Mouse (Mus musculus) limb, embryonic 10.5 days (tissue): Measurements from ENCODE around the gene Sdhc. TPM values are rescaled to one million over a fixed set of nuclear protein-coding genes. Genes with fewer than 3 reads are reported as not detected.
"Not testable (repeated sequence)": the region's sequence is repeated elsewhere in the genome, so short reads cannot be mapped to it uniquely, and the experiment has no call there.

ENCODE experiments used
- DNase-seq: peaks from one replicate; pipeline ENCODE4 v3.0.0-alpha.2; 2017; ENCODE audit warnings: low spot score
- H3K27ac ChIP-seq: fragments of 300-500 bp; sonication (generic); 2 replicates; pipeline ENCODE4 v1.5.1; 2016; ENCODE audit warnings: mild to moderate bottlenecking
- H3K27me3 ChIP-seq: fragments of 300-500 bp; sonication (generic); 2 replicates; pipeline ENCODE4 v1.6.1; 2016; ENCODE audit warnings: low read depth, mild to moderate bottlenecking; ENCODE audit not compliant: poor library complexity, severe bottlenecking
- H3K36me3 ChIP-seq: fragments of 300-500 bp; sonication (generic); 2 replicates; pipeline ENCODE4 v1.6.1; 2016; ENCODE audit warnings: mild to moderate bottlenecking, moderate library complexity
- H3K4me1 ChIP-seq: fragments of 300-500 bp; sonication (generic); 2 replicates; pipeline ENCODE4 v1.6.1; 2016
- H3K4me3 ChIP-seq: fragments of 300-500 bp; sonication (generic); 2 replicates; pipeline ENCODE4 v1.5.1; 2016; ENCODE audit warnings: mild to moderate bottlenecking, moderate library complexity
- H3K9me3 ChIP-seq: fragments of 300-500 bp; sonication (generic); replicated peaks from 2 replicates; pipeline ENCODE4 v1.6.1; 2016; ENCODE audit warnings: mild to moderate bottlenecking
- WGBS: fragments of 180-500 bp; shearing (Covaris S2); methylation state at CpG from one replicate; pipeline ENCODE4 v1.1.7; 2016; 5-methylcytosine and 5-hydroxymethylcytosine counted together
- microRNA-seq: library from miRNA; unstranded; fragments of <30 nt; microRNA quantifications from one replicate; pipeline ENCODE4, GENCODE M21; 2017
- polyA plus RNA-seq: library from polyadenylated mRNA; unstranded; fragments of >200 nt; fragmentation: Nextera tagmentation; extraction: Ambion mirVana; gene quantifications from 2 replicates; pipeline ENCODE4 v1.2.1, GENCODE M21; 2016

Gene Sdhc
- polyA plus RNA-seq, 1 experiment from 2014 or later = 257 TPM

DNA sequence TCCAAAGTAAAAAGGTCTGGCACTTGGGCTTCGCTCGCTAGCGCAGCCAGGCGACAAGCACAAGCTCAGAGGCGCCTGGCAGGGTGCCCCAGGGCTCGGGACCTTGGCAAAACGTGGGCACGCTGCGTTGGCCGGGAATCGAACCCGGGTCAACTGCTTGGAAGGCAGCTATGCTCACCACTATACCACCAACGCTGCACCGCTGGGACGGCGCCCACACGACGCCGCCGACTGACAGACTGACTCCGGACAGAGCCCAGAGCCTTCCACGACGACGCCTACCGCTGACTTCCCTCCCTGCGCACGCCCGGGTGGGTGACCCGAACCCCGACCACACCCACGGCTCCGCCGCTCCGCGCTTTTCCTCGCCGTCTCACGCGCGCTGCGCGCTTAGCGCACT lies 70.6 kb downstream of the Sdhc start:
- DNase-seq = not testable (repeated sequence)
- no CpG with 5 or more reads among the region's 43 CpGs for WGBS

DNA sequence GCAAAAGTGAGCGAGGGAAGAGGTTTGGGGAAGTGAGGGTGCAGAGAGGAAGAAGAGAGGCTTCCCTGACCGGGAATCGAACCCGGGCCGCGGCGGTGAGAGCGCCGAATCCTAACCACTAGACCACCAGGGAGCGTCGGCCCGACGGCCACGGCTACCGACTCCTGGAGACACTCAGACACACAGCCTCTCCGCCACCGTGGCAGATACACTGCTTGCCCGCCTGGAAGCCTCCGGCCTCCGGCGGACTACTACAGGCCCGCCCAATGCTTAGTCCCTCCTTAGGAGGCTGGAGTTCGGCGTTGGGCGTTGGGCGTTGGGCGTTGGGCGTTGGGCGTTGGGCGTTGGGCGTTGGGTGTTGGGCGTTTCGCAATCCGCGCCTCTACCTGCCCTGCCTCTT lies 71.1 kb downstream of the Sdhc start:
- not testable (repeated sequence) for H3K9me3 ChIP-seq, H3K36me3 ChIP-seq, H3K27ac ChIP-seq, H3K4me1 ChIP-seq, H3K4me3 ChIP-seq, DNase-seq
- 0% methylated on average over 1 of the region's 35 CpGs for WGBS
- H3K27me3 ChIP-seq = peaks cover 41% of the 10 kb centered on the region

More for the DNA sequence above, 70.6 kb downstream of the Sdhc start:
- H3K4me1 ChIP-seq, H3K36me3 ChIP-seq, H3K9me3 ChIP-seq, H3K27ac ChIP-seq, H3K4me3 ChIP-seq: not testable (repeated sequence)
- H3K27me3 ChIP-seq = peaks cover 43% of the 10 kb centered on the region

DNA sequence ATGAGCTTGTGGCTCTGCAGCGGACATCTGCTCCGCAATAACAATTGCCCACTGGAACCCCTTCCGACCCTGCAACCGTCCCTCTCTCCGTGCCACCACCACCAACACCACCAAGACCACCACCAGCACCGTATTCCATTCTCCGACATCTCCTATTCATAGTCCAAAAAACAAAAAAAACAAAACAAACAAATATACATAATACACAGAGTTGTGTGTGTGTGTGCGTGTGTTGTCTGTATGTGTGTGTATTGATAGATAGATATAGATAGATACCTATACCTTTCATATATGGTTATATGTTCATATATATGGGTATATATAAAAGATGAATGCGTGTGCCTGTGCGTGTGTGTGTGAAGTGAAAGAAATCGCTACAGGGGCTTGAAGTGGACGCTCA lies 72.0 kb downstream of the Sdhc start:
- DNase-seq, H3K36me3 ChIP-seq, H3K27ac ChIP-seq, H3K4me3 ChIP-seq, H3K9me3 ChIP-seq, H3K4me1 ChIP-seq: not testable (repeated sequence)
- 28% methylated on average over 12 of the region's 12 CpGs for WGBS
- H3K27me3 ChIP-seq = peaks cover 49% of the 10 kb centered on the region

DNA sequence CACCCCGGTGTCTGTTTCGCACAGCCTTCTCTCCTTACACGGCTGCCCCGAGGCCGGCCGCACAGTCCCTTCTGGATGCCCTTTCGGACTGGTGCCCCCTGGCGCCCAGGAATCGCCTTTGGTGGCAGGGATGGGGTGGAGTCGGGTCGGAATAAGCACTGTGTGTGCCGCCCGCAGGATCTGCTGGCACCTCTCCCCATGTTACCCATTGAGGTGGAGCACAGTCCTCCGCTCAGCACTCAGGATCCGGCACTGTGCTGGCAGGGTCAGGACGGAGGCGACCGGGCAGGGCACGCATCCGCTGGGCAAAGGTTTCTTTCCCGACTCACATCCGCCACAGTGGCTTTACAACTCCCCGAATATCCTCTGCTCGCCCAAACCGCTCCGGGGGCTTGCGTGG lies 72.4 kb downstream of the Sdhc start:
- Histone ChIP-seq H3K4me3 (peak overlapping the region; percentile 18; the same call in 1 of the 2 replicates), H3K27me3 (peaks cover 49% of the 10 kb centered on the region)
- H3K4me1 ChIP-seq, DNase-seq, H3K36me3 ChIP-seq, H3K9me3 ChIP-seq, H3K27ac ChIP-seq: not testable (repeated sequence)
- 7% methylated on average over 19 of the region's 27 CpGs for WGBS

GRCm38 (mm10) chr1:171077192-171077591 lies 73.2 kb downstream of the Sdhc start:
- H3K9me3 ChIP-seq, H3K4me3 ChIP-seq, H3K4me1 ChIP-seq, H3K27ac ChIP-seq, H3K36me3 ChIP-seq, DNase-seq: not testable (repeated sequence)
- peaks cover 46% of the 10 kb centered on the region for H3K27me3 ChIP-seq
- 46% methylated on average over 5 of the region's 5 CpGs for WGBS

Small RNA genes lying within 50 kb of the gene (microRNA-seq; reads per million reads assigned to microRNA genes)
- not detected for gene Gm27844

Other genes with a start within 250 kb of the Sdhc start
- gene Fcrlb, start 237.7 kb downstream of the Sdhc start, polyA plus RNA-seq = not detected in 2 replicates
- gene Fcrla, start 223.0 kb downstream of the Sdhc start, polyA plus RNA-seq = not detected in 2 replicates
- 0.19 TPM in 1 of 2 replicates, not detected in the other for gene Fcgr2b, start 174.1 kb downstream of the Sdhc start, polyA plus RNA-seq
- gene Fcgr4, start 131.7 kb downstream of the Sdhc start, polyA plus RNA-seq = 0.11 TPM in 1 of 2 replicates, not detected in the other
- 3.0 and 3.3 TPM in 2 replicates for gene Fcgr3, start 85.7 kb downstream of the Sdhc start, polyA plus RNA-seq
- gene Cfap126, start 36.7 kb downstream of the Sdhc start, polyA plus RNA-seq = 1.0 and 1.1 TPM in 2 replicates
- gene Mpz, start 108 bp upstream of the Sdhc start, polyA plus RNA-seq = 0.44 TPM in 1 of 2 replicates, not detected in the other
- 1.7 and 1.9 TPM in 2 replicates for gene Pcp4l1, start 45.7 kb upstream of the Sdhc start, polyA plus RNA-seq
- 0.23 and 0.34 TPM in 2 replicates for gene Nr1i3, start 63.4 kb upstream of the Sdhc start, polyA plus RNA-seq
- 32.2 and 32.5 TPM in 2 replicates for gene Tomm40l, start 71.9 kb upstream of the Sdhc start, polyA plus RNA-seq
- gene Apoa2, start 74.5 kb upstream of the Sdhc start, polyA plus RNA-seq = 1.9 and 2.6 TPM in 2 replicates
- 6.4 and 10.7 TPM in 2 replicates for gene Fcer1g, start 83.8 kb upstream of the Sdhc start, polyA plus RNA-seq
- gene Adamts4, start 99.8 kb upstream of the Sdhc start, polyA plus RNA-seq = 7.3 and 10.5 TPM in 2 replicates
- gene Ndufs2, start 100.8 kb upstream of the Sdhc start, polyA plus RNA-seq = 308 and 312 TPM in 2 replicates
- gene B4galt3, start 119.7 kb upstream of the Sdhc start, polyA plus RNA-seq = 69.0 and 75.1 TPM in 2 replicates
- 48.4 and 62.3 TPM in 2 replicates for gene Ppox, start 130.6 kb upstream of the Sdhc start, polyA plus RNA-seq
- 107 and 125 TPM in 2 replicates for gene Usp21, start 137.4 kb upstream of the Sdhc start, polyA plus RNA-seq
- gene Ufc1, start 144.4 kb upstream of the Sdhc start, polyA plus RNA-seq = 99.6 and 101 TPM in 2 replicates
- gene Dedd, start 178.5 kb upstream of the Sdhc start, polyA plus RNA-seq = 44.3 and 50.5 TPM in 2 replicates
- gene Nit1, start 195.0 kb upstream of the Sdhc start, polyA plus RNA-seq = 32.8 and 36.3 TPM in 2 replicates
- gene Pfdn2, start 195.1 kb upstream of the Sdhc start, polyA plus RNA-seq = 149 TPM in 2 replicates
- 1.6 and 2.4 TPM in 2 replicates for gene Klhdc9, start 210.2 kb upstream of the Sdhc start, polyA plus RNA-seq
- gene Nectin4, start 219.5 kb upstream of the Sdhc start, polyA plus RNA-seq = 3.4 and 4.8 TPM in 2 replicates
- 0.56 and 0.69 TPM in 2 replicates for gene Arhgap30, start 238.4 kb upstream of the Sdhc start, polyA plus RNA-seq